Mouse (Mus musculus) limb, embryonic 14.5 days (tissue): ENCODE results near the gene Tmem190. TPM values are rescaled to one million over a fixed set of nuclear protein-coding genes. Genes with fewer than 3 reads are reported as not detected.

Source experiments
- ATAC-seq: fragments of 200-750 bp; cut with Nextera tagmentation; 2 replicates; pipeline ENCODE4 v1.8.0; 2017; ENCODE audit warnings: low read depth, moderate number of reproducible peaks, moderate TSS enrichment; ENCODE audit not compliant: low FRiP score
- DNase-seq: peaks from one replicate; pipeline ENCODE4 v3.0.0-alpha.2; 2015; ENCODE audit warnings: low spot score
- H3K27ac ChIP-seq: fragments of 300-500 bp; sonication (generic); replicated peaks from 2 replicates; pipeline ENCODE4 v1.5.1; 2014; ENCODE audit warnings: low read depth, mild to moderate bottlenecking, low read length, moderate library complexity, mixed read lengths
- H3K27me3 ChIP-seq: fragments of 300-500 bp; sonication (generic); 2 replicates; pipeline ENCODE4 v1.6.1; 2014; ENCODE audit warnings: low read length, mixed read lengths; ENCODE audit not compliant: control insufficient read depth, insufficient read depth
- H3K36me3 ChIP-seq: fragments of 300-500 bp; sonication (generic); 2 replicates; pipeline ENCODE4 v1.6.1; 2014; ENCODE audit warnings: mild to moderate bottlenecking, low read length, moderate library complexity, mixed read lengths; ENCODE audit not compliant: control insufficient read depth, insufficient read depth
- H3K4me1 ChIP-seq: fragments of 300-500 bp; sonication (generic); 2 replicates; pipeline ENCODE4 v1.6.1; 2014; ENCODE audit warnings: antibody characterized with exemption, low read length, mixed read lengths; ENCODE audit not compliant: control insufficient read depth, insufficient read depth
- H3K4me2 ChIP-seq: fragments of 300-500 bp; sonication (generic); replicated peaks from 2 replicates; pipeline ENCODE4 v1.6.1; 2014; ENCODE audit warnings: low read depth, mild to moderate bottlenecking, low read length, moderate library complexity; ENCODE audit not compliant: severe bottlenecking
- H3K4me3 ChIP-seq: fragments of 300-500 bp; sonication (generic); replicated peaks from 2 replicates; pipeline ENCODE4 v1.5.1; 2014; ENCODE audit warnings: low read length
- H3K9ac ChIP-seq: fragments of 300-500 bp; sonication (generic); 2 replicates; pipeline ENCODE4 v1.6.1; 2014; ENCODE audit warnings: mild to moderate bottlenecking, low read depth, low read length, moderate library complexity; ENCODE audit not compliant: severe bottlenecking
- H3K9me3 ChIP-seq: fragments of 300-500 bp; sonication (generic); 2 replicates; pipeline ENCODE4 v1.6.1; 2016; ENCODE audit warnings: low read length; ENCODE audit not compliant: control insufficient read depth
- POLR2A ChIP-seq: fragments of 200-500 bp; IDR thresholded peaks from 2 replicates; pipeline ENCODE4 v1.8.0; 2012; ENCODE audit warnings: inconsistent platforms, mild to moderate bottlenecking, moderate library complexity, borderline replicate concordance; ENCODE audit not compliant: insufficient read depth, insufficient read length; ENCODE audit errors: extremely low read depth
- WGBS: fragments of 180-500 bp; shearing (Covaris S2); extraction: QIAGEN DNeasy Blood & Tissue Kit; methylation state at CpG from one replicate; pipeline ENCODE4 v1.1.7; 2014; 5-methylcytosine and 5-hydroxymethylcytosine counted together
- polyA plus RNA-seq, 2 experiments: library from polyadenylated mRNA; depleted of rRNA in 1 of 2; stranded (reverse) in 1 of 2; unstranded in 1 of 2; fragments of >200 nt; fragmentation: Nextera tagmentation in 1 of 2; extraction: Ambion mirVana in 1 of 2; gene quantifications; 2 replicates each; pipeline versions ENCODE4 v1.2.1 to v1.2.3; 2012 to 2014

Gene Tmem190
- polyA plus RNA-seq, 2 experiments = not detected

DNA sequence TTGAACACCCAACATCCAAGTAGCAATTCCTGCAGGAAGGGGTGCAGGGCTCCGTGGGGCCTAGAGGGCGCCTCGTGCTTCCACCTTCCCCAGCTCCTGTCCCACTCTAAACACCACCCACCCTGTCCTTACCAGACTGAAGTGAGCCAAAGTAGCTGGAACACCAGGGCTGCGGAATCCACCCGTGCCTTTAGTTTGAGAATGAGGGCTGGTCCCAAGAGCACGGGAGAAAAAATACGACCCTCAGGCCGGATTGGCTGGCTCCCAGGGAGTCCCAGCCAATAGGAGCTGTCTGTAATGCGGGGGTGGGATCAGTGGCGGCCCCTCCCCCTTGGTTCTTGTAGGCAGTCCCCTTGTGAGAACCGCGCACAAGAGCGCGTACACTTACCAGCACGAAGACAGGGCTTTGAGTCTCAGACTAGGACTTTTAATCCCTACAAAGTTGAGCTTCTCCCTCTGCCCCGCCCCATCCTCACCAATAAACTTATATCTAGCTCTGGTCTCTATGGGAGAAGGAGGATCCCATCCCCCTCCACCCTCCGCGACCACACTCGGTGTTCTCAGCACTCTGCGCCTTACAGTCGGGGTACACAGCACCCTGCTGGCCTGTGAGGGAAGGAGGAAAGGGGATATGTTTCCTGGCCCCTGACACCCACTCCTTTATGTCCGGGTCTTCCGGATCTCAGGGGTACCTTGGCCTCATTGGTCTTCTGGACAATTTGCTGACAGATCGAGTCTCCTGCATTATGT, 29.7 kb upstream of the Tmem190 start, which contains the start of gene Cox6b2:
TSS of gene Cox6b2 (minus strand) at position 274 of the 750 bp plus-strand sequence.
- Histone ChIP-seq H3K4me1 (peaks cover 9% of the 10 kb centered on the region), H3K9me3 (no peaks in the 10 kb centered on the region)
- WGBS = 5% methylated on average over 24 of the region's 24 CpGs

DNA sequence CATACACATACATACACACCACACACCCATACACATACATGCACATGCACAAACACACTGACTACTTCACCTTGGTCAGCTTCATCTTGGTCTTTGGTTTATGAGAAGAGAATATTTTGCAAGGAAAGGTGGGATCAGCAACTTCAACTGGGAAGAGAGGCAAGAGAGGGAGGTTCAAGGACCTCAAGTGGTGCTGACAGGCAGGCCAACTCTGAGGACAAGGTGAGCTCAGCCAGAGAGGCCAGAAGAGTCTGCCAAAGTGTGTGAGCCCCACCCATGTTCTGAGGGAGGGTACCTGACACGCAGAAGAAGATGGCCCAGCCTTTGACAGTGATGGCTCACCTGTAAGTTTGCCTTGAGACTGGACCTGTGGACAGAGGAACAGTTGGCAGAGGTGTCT, 23.1 kb upstream of the Tmem190 start:
- WGBS = 50% methylated on average over 1 of the region's 1 CpGs
- no peaks in the 10 kb centered on the region for H3K36me3 ChIP-seq
- H3K9me3 ChIP-seq = no peaks in the 10 kb centered on the region
- H3K4me2 ChIP-seq = no peak overlapping the region
- DNase-seq (no peak), ATAC-seq (no peak)
- no peak overlapping the region for H3K9ac ChIP-seq
- H3K27ac ChIP-seq = no peak overlapping the region
- no peak overlapping the region for H3K4me3 ChIP-seq
- H3K27me3 ChIP-seq = no peaks in the 10 kb centered on the region
- no peak for TF ChIP-seq POLR2A
- no peaks in the 10 kb centered on the region for H3K4me1 ChIP-seq

More for the DNA sequence above, 29.7 kb upstream of the Tmem190 start, which contains the start of gene Cox6b2:
- peak within 1 kb of the TSS; percentile 52 for H3K9ac ChIP-seq
- no peaks in the 10 kb centered on the region for H3K36me3 ChIP-seq
- peak; percentile 58; the same call in 1 of the 2 replicates for TF ChIP-seq POLR2A
- ATAC-seq = peak; percentile 95
- peak within 1 kb of the TSS; percentile 51 for H3K4me2 ChIP-seq
- no peaks in the 10 kb centered on the region for H3K27me3 ChIP-seq
- DNase-seq = peak; percentile 98
- peak within 1 kb of the TSS; percentile 63 for H3K27ac ChIP-seq
- peak within 1 kb of the TSS; percentile 39 for H3K4me3 ChIP-seq

DNA sequence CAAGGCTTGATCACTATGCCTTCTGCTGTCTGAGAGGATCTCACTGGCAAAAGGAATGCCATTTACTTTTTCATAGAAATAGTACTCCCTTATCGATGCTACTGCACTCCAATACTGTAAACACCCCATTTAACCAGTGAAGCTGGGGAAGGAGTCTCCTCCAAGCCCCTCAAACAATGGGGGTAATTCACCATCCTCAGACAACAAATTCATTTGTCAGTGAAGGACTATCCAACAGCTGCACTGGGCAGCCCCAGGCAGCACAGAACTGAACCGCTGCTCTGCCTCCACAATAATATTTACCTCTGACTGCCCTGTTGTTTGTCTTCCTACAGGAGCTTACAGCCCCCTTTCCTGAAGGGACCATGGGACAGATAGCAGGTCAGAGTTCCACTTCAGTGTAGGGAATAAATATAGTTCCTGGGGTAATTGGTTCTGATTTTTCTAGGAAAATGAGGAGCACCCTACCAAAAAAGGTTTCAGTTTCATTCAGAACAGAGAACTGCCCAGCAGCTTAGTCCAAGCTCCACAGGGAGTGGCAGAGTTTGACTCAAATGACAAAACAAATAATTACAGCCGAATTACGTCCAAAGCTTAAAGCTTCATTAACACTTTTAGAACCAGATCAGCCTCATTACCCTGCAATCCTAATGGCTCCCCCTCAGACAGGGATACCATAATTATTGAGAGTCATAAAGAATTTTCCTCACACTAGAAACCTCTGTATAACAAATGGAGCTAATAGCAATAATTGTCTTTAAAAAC, 17.6 kb upstream of the Tmem190 start:
- Histone ChIP-seq H3K27ac (no peak overlapping the region), H3K9ac (no peak overlapping the region), H3K9me3 (no peaks in the 10 kb centered on the region), H3K4me2 (no peak overlapping the region), H3K36me3 (no peaks in the 10 kb centered on the region), H3K27me3 (no peaks in the 10 kb centered on the region), H3K4me1 (no peaks in the 10 kb centered on the region), H3K4me3 (no peak overlapping the region)
- 20% methylated on average over 4 of the region's 4 CpGs for WGBS
- ATAC-seq (no peak), DNase-seq (no peak)
- no peak for TF ChIP-seq POLR2A

DNA sequence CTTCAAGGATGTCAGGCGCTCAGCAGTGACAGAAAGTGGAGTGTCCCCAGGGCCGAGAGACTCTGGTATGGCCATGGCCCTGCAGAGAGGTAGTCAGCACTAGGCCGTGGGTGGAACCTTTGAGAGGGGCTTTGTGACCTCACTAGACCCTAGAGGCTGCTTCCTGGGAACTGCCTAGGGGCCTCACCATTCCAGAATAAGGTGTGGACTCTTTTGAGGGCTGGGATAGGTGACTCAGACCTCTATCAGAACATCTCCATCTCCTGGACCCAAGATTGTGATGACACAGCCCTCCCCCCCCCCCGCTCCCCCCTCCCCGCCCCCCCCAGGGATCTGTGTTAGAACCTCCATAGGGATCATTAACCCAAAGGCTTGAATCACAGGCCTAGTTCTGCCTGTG, 11.5 kb upstream of the Tmem190 start, which contains the start of gene Fam71e2:
TSS of gene Fam71e2 (minus strand) at position 101 of the 400 bp plus-strand sequence.
- Histone ChIP-seq H3K9ac (no peak within 1 kb of the TSS), H3K36me3 (no peaks in the 10 kb centered on the region), H3K4me2 (no peak within 1 kb of the TSS), H3K4me1 (no peaks in the 10 kb centered on the region), H3K9me3 (no peaks in the 10 kb centered on the region), H3K4me3 (no peak within 1 kb of the TSS), H3K27ac (no peak within 1 kb of the TSS), H3K27me3 (peaks cover 9% of the 10 kb centered on the region)
- no peak for DNase-seq
- TF ChIP-seq POLR2A = no peak
- WGBS = 63% methylated on average over 4 of the region's 5 CpGs
- no peak for ATAC-seq

DNA sequence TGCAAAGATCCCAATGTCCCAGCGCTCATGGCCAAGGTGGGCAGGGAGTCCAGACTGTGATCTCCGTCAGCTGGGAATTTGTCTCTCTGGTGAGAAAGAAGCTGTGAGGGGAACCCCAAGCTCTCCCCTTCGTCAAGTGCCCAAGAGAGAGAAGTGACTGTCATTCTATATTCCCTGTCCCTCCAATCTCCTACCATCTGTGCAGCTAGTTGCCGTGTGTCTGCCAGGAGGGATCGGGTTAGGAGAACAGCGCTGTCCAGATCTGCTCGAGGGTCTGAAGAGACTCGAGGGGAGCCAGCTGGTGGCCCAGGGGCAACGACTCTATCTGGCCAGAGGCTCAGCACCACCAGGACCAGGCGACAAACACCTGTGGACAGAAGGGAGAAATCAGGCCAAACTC, 6.6 kb upstream of the Tmem190 start:
- H3K9ac ChIP-seq = no peak overlapping the region
- no peak overlapping the region for H3K4me3 ChIP-seq
- no peak overlapping the region for H3K27ac ChIP-seq
- H3K4me2 ChIP-seq = no peak overlapping the region
- H3K36me3 ChIP-seq = no peaks in the 10 kb centered on the region
- TF ChIP-seq POLR2A = no peak
- DNase-seq (no peak), ATAC-seq (no peak)
- no peaks in the 10 kb centered on the region for H3K9me3 ChIP-seq
- peaks cover 9% of the 10 kb centered on the region; the same call in 1 of the 2 replicates for H3K4me1 ChIP-seq
- WGBS = 47% methylated on average over 10 of the region's 10 CpGs
- peaks cover 39% of the 10 kb centered on the region for H3K27me3 ChIP-seq
